Mouse (Mus musculus) stomach, postnatal 0 days (tissue): ENCODE measurements around the gene Abcc1. TPM values are rescaled to one million over a fixed set of nuclear protein-coding genes. Genes with fewer than 3 reads are reported as not detected.

Experiments
- ATAC-seq: fragments of 200-750 bp; cut with Nextera tagmentation; 2 replicates; pipeline ENCODE4 v1.8.0; 2017; ENCODE audit not compliant: low FRiP score, low TSS enrichment
- DNase-seq: peaks from one replicate; pipeline ENCODE4 v3.0.0-alpha.2; 2016; ENCODE audit warnings: low spot score
- H3K27ac ChIP-seq: fragments of 300-500 bp; sonication (generic); replicated peaks from 2 replicates; pipeline ENCODE4 v1.5.1; 2014; ENCODE audit warnings: mild to moderate bottlenecking, control low read depth
- H3K27me3 ChIP-seq: fragments of 300-500 bp; sonication (generic); 2 replicates; pipeline ENCODE4 v1.6.1; 2014; ENCODE audit warnings: low read length; ENCODE audit not compliant: control insufficient read depth, insufficient read depth
- H3K36me3 ChIP-seq: fragments of 300-500 bp; sonication (generic); 2 replicates; pipeline ENCODE4 v1.6.1; 2014; ENCODE audit warnings: low read length, mixed read lengths; ENCODE audit not compliant: control insufficient read depth, insufficient read depth
- H3K4me1 ChIP-seq: fragments of 300-500 bp; sonication (generic); replicated peaks from 2 replicates; pipeline ENCODE4 v1.6.1; 2014; ENCODE audit warnings: antibody characterized with exemption; ENCODE audit not compliant: control insufficient read depth, insufficient read depth
- H3K4me2 ChIP-seq: fragments of 300-500 bp; sonication (generic); replicated peaks from 2 replicates; pipeline ENCODE4 v1.6.1; 2014; ENCODE audit warnings: low read depth, mild to moderate bottlenecking, control low read depth, moderate library complexity
- H3K4me3 ChIP-seq: fragments of 300-500 bp; sonication (generic); 2 replicates; pipeline ENCODE4 v1.5.1; 2014; ENCODE audit warnings: low read depth, low read length, control low read depth
- H3K9ac ChIP-seq: fragments of 300-500 bp; sonication (generic); 2 replicates; pipeline ENCODE4 v1.6.1; 2014; ENCODE audit warnings: mild to moderate bottlenecking, low read length, control low read depth, mixed read lengths
- H3K9me3 ChIP-seq: fragments of 300-500 bp; sonication (generic); 2 replicates; pipeline ENCODE4 v1.6.1; 2016; ENCODE audit warnings: low read length; ENCODE audit not compliant: control insufficient read depth
- CTCF ChIP-seq: IDR thresholded peaks from 2 replicates; pipeline ENCODE4 v1.5.1; 2016; ENCODE audit warnings: antibody characterized with exemption, low read depth, mild to moderate bottlenecking, moderate library complexity
- EP300 ChIP-seq: optimal IDR thresholded peaks from 2 replicates; pipeline ENCODE3; 2016; ENCODE audit warnings: antibody characterized with exemption
- WGBS: fragments of 180-500 bp; shearing (Covaris S2); extraction: QIAGEN DNeasy Blood & Tissue Kit; methylation state at CpG from one replicate; pipeline ENCODE4 v1.1.7; 2014; 5-methylcytosine and 5-hydroxymethylcytosine counted together
- polyA plus RNA-seq: library from polyadenylated mRNA; unstranded; fragments of >200 nt; fragmentation: Nextera tagmentation; extraction: Ambion mirVana; gene quantifications from 2 replicates; pipeline ENCODE4 v1.2.1, GENCODE M21; 2015

Abcc1 gene
- polyA plus RNA-seq, 1 experiment from 2014 or later = 7.0 TPM

GRCm38 (mm10) chr16:14493491-14494114 lies 132.2 kb downstream of the Abcc1 start:
- H3K36me3 ChIP-seq = no peaks in the 10 kb centered on the region
- H3K27ac ChIP-seq = no peak overlapping the region
- no peak for TF ChIP-seq EP300
- TF ChIP-seq CTCF = peak; percentile 76
- WGBS = 69% methylated on average over 2 of the region's 2 CpGs
- H3K9me3 ChIP-seq = no peaks in the 10 kb centered on the region
- no peak overlapping the region for H3K4me3 ChIP-seq
- DNase-seq (no peak), ATAC-seq (0 out of 2 replicates have a peak, but pooled peaks have one; percentile 21)
- no peak overlapping the region for H3K4me2 ChIP-seq
- H3K4me1 ChIP-seq = no peaks in the 10 kb centered on the region
- H3K27me3 ChIP-seq = no peaks in the 10 kb centered on the region
- H3K9ac ChIP-seq = no peak overlapping the region

- Histone ChIP-seq H3K4me1 (no peaks in the 10 kb centered on the region), H3K4me2 (no peak overlapping the region), H3K36me3 (no peaks in the 10 kb centered on the region), H3K27me3 (no peaks in the 10 kb centered on the region), H3K27ac (no peak overlapping the region), H3K9ac (no peak overlapping the region), H3K4me3 (no peak overlapping the region), H3K9me3 (no peaks in the 10 kb centered on the region)
- ATAC-seq (no peak), DNase-seq (no peak)
- TF ChIP-seq CTCF (no peak), EP300 (no peak)
- 76% methylated on average over 8 of the region's 8 CpGs for whole genome bisulfite sequencing
Measured at GRCm38 (mm10) chr16:14501649-14502360, 140.4 kb downstream of the Abcc1 start.

- 12% methylated on average over 2 of the region's 2 CpGs for WGBS
- no peaks in the 10 kb centered on the region for H3K4me1 ChIP-seq
- no peak overlapping the region for H3K9ac ChIP-seq
- no peak for TF ChIP-seq CTCF
- TF ChIP-seq EP300 = no peak
- H3K36me3 ChIP-seq = no peaks in the 10 kb centered on the region
- no peak for ATAC-seq
- no peak overlapping the region for H3K4me2 ChIP-seq
- no peaks in the 10 kb centered on the region for H3K9me3 ChIP-seq
- no peak overlapping the region for H3K4me3 ChIP-seq
- no peak for DNase-seq
- no peaks in the 10 kb centered on the region for H3K27me3 ChIP-seq
- H3K27ac ChIP-seq = no peak overlapping the region
Measured at GRCm38 (mm10) chr16:14506461-14506860, 145.1 kb downstream of the Abcc1 start.

Other genes starting within 250 kb of the Abcc1 start
- gene Nde1, start 198.3 kb upstream of the Abcc1 start, polyA plus RNA-seq = 26.5 and 30.1 TPM in 2 replicates
- gene Marf1, start 198.2 kb upstream of the Abcc1 start, polyA plus RNA-seq = 6.2 and 6.3 TPM in 2 replicates
- 202 and 245 TPM in 2 replicates for gene Myh11, start 70.2 kb upstream of the Abcc1 start, polyA plus RNA-seq
- 105 and 114 TPM in 2 replicates for gene Fopnl, start 44.2 kb upstream of the Abcc1 start, polyA plus RNA-seq
- not detected in 2 replicates for gene A630010A05Rik, start 200.8 kb downstream of the Abcc1 start, polyA plus RNA-seq